9 mouse cellular contexts compared by ENCODE assay signal in the genomic region with DNA sequence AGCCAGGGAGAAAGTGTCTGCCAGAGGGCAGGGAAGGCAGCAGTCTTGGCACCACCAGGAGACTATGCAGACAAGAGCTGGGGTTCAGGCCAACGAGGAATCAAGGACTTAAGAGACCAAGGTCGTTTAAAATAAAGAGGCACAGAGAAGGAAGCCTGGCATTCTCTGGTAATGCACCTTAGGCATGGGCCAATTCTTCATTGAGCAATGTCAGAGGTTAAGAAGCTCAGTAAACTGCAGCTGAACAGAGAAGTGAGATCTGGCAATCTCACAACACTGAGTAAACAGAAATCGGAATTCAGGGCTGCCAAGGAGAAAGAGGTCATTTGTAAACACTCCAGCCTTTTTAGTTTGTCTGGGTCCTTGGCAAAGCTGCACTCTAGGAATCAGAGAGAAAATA.
DNase-seq lines count a peak whose midpoint lies in the region; ATAC-seq lines count a peak whose summit lies in the region.
"Had no signal": no experiment of that assay in that cellular context is flagged by ENCODE, and none has a peak within 500 bp of the region (broad histone marks: within the 10 kb centered on the region; RNA-seq: fewer than 3 reads in every experiment).

No protein-coding gene starts in this region.

- H3K27ac ChIP-seq in stomach, embryonic 14.5 days (ENCODE audit: low read length) = no peak overlapping the region
- no peak overlapping the region for H3K27ac ChIP-seq in forebrain, embryonic 13.5 days

- no peaks in the 10 kb centered on the region for H3K36me3 ChIP-seq in stomach, embryonic 14.5 days (ENCODE audit: control insufficient read depth, insufficient read depth, low read length)
- H3K36me3 ChIP-seq in forebrain, embryonic 13.5 days (ENCODE audit: poor library complexity, severe bottlenecking) = no peaks in the 10 kb centered on the region

- ATAC-seq in stomach, embryonic 14.5 days (ENCODE audit: insufficient number of reproducible peaks, insufficient read depth, low FRiP score, low read depth) = peak; percentile 58; the same call in 1 of the 2 replicates
- no peak for ATAC-seq in forebrain, embryonic 13.5 days

- H3K27me3 ChIP-seq in stomach, embryonic 14.5 days (ENCODE audit: control insufficient read depth, insufficient read depth, low read length) = no peaks in the 10 kb centered on the region
- no peaks in the 10 kb centered on the region for H3K27me3 ChIP-seq in forebrain, embryonic 13.5 days
- H3K27me3 ChIP-seq: megakaryocyte, embryonic 14.5 days had no signal

- 2% methylated on average over 3 of the region's 3 CpGs for WGBS in stomach, embryonic 14.5 days
- 46% methylated on average over 3 of the region's 3 CpGs for WGBS in forebrain, embryonic 13.5 days

- no peak overlapping the region for H3K9ac ChIP-seq in stomach, embryonic 14.5 days (replicated peaks; ENCODE audit: low read depth, low read length)
- no peak overlapping the region for H3K9ac ChIP-seq in forebrain, embryonic 13.5 days

- DNase-seq in layer of hippocampus, adult 11-12 months (ENCODE audit: low spot score) = peak; percentile 4
- no peak for DNase-seq in layer of hippocampus, postnatal 25 days (ENCODE audit: extremely low spot score in 1 of 2, low spot score in 1 of 2)
- DNase-seq in adrenal gland, postnatal 25 days = peak; percentile 10
- DNase-seq in fibroblast of lung, adult 2 months (ENCODE audit: low read depth) = peak; percentile 10
- peak; percentile 3 to 39 for DNase-seq in layer of hippocampus, adult 18-20 months (ENCODE audit: low spot score in 2 of 2)
- DNase-seq in MN1 (ENCODE audit: low spot score) = no peak

- peaks cover 7% of the 10 kb centered on the region; the same call in 1 of the 2 replicates for H3K4me1 ChIP-seq in stomach, embryonic 14.5 days (ENCODE audit: control insufficient read depth, insufficient read depth, low read length)
- no peaks in the 10 kb centered on the region for H3K4me1 ChIP-seq in forebrain, embryonic 13.5 days
- H3K4me1 ChIP-seq: megakaryocyte, embryonic 14.5 days had no signal

- H3K4me3 ChIP-seq in stomach, embryonic 14.5 days (ENCODE audit: low read depth, low read length) = no peak overlapping the region
- H3K4me3 ChIP-seq in forebrain, embryonic 13.5 days = no peak overlapping the region
- H3K4me3 ChIP-seq: megakaryocyte, embryonic 14.5 days had no signal

- H3K4me2 ChIP-seq in stomach, embryonic 14.5 days (replicated peaks; ENCODE audit: low read depth, low read length) = no peak overlapping the region
- no peak overlapping the region for H3K4me2 ChIP-seq in forebrain, embryonic 13.5 days

- H3K9me3 ChIP-seq in stomach, embryonic 14.5 days (ENCODE audit: control insufficient read depth, low read depth, low read length) = 0 out of 2 replicates have a peak, but pooled peaks cover 4% of the 10 kb centered on the region
- no peaks in the 10 kb centered on the region for H3K9me3 ChIP-seq in forebrain, embryonic 13.5 days (replicated peaks)

Comparison
In these comparisons a context has a peak if more than half of its experiments do, and no peak if none do; other contexts are left out.
1. DNase-seq: peak in layer of hippocampus, adult 11-12 months (single experiment), adrenal gland, postnatal 25 days (single experiment), fibroblast of lung, adult 2 months (single experiment) and layer of hippocampus, adult 18-20 months (2 of 2); none in layer of hippocampus, postnatal 25 days (0 of 2) and MN1 (single experiment).